Mouse (Mus musculus) embryo, embryonic 9.5 days (tissue): Measurements from ENCODE around the gene Epsti1.
A peak's percentile ranks its signal among the peaks of the same experiment; 100 is the strongest.

ENCODE experiments used
- DNase-seq: peaks from one replicate; pipeline ENCODE4 v3.0.0-alpha.2; 2017; ENCODE audit errors: extremely low spot score

Gene Epsti1

DNA sequence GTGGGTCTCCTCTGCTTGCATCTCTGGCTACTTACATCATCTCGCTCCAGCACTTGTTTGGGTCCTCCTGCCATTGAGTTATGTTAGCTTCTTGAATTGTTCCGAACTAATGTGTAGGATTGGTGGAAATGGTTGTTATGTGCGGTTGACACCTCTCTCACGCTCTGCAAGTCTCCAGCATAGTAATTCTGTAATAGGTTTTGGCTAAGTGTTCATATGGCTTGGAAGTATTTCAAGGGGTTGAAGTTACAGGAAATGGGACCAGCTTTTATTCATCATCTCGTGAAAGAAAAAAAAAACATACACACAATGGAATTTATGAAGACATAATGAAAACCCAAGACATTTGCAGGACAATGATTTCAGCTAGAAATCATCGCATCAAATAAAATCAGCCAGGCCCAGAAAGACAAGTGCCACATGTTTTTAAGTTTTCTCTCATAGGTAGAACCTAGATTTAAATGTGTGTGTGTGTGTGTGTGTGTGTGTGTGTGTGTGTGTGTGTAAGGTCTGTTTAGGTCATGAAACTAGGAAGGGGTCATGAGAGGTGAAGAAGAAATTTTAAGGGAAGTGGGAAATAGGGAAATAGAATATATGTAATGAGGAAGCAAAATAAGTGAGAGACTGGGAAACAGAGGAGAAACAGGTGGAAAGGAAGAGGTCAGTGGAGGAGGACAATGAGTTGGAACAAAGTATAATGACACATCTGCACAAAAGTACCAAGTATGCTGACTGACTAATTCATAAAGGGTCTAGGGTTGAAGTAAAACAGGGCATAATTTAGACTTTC lies 19.2 kb downstream of the Epsti1 start:
- no peak for DNase-seq

DNA sequence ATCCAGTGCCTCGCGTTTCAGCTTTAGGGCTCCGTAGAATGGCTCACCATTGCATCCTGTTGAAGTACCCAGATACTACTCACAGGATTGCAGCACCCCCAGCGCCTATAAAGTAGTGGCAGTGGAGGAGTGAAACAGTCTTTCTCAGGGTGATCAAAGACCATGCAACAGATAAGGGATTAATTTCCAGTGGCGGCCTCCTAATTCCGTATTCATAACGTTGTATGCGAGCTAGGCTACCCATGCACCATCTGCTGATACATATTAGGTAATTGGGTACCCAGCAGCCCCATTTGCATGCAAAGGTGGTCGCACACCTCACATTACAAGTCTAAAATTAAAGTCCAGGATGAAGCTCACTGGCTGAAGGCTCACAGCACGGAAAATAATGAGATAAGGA lies 21.4 kb downstream of the Epsti1 start:
- DNase-seq: no peak

DNA sequence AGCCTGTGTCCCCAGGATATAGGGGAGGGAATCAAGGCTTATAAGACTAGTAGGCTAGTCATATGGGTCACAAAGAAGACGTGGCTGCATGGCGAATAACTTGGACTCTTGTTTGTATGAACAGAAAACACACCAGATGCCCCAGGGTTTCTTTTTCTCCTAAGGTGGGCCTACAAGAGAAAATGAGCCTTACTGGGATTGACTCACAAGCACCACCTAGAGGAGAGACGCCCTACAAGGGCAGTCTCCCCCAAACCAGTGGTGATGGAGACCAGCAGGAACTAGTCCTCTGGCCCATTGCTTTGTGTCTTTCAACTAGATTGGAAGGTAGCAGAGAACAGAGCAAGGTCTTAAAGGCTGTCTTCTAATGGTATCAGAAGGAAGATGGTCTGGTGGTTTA lies 22.7 kb downstream of the Epsti1 start:
- peak; percentile 40 for DNase-seq

DNA sequence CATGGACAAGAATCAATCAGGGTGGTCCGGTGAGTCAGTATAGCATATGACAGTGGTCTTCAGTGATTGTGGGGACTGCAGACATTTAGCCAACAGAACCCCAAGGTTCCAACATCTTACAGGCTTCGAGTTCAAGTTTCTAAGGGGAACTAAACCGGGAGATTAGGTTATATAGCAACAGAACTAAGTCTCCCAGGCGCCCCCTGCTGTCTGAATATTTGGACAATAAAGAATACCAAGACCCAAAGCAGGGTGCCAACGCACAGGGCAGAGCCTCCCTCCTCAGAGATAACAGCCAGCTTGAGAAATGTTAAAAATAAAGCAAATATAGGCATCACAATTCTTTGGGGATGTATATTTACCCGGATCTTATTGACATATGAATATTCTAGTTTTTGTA lies 24.0 kb downstream of the Epsti1 start:
- peak; percentile 60 for DNase-seq

DNA sequence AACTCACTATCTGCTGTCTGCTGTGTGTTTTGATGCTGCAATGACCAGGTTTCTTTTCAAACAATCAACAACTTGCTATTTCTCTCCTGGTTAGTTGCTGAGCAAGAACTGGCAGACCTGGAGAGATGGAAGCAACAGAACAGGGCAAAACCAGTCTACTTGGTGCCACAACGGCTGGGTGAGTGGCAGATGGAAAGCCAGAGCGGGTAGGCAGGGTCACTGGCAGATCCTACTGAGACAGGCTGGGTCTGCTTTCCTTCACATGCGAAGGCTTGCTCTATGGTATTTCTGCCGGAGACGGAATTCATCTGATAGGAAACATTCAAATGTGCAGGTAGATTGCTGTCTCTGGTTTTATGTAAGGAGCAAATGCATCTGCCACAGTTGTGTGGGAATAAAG lies 24.6 kb downstream of the Epsti1 start:
- no peak for DNase-seq

DNA sequence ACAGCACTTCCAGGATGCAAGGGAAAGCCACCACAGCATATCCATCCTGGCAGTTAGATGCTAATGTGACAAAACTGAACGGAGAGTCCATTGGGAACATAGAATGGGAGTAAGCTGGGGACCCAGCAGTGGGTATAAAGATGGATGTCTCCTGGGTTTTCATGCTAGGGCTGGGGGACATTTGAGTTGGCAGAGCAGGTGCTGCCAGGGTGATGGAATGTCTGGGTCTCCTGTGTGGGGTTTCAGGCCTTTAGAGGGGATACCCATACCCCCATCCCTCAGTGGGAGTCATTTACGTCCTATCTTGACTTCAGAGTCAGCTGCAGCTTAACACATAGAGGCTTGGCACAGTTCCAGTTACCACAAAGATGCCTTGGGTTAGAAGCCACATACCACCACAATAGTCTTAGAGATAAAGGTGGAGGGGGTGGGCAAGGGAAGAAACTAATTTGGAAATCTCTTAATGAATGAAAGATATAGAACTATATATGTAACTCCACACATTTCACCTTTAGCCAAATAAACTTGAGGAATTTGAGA lies 25.2 kb downstream of the Epsti1 start:
- DNase-seq: no peak

DNA sequence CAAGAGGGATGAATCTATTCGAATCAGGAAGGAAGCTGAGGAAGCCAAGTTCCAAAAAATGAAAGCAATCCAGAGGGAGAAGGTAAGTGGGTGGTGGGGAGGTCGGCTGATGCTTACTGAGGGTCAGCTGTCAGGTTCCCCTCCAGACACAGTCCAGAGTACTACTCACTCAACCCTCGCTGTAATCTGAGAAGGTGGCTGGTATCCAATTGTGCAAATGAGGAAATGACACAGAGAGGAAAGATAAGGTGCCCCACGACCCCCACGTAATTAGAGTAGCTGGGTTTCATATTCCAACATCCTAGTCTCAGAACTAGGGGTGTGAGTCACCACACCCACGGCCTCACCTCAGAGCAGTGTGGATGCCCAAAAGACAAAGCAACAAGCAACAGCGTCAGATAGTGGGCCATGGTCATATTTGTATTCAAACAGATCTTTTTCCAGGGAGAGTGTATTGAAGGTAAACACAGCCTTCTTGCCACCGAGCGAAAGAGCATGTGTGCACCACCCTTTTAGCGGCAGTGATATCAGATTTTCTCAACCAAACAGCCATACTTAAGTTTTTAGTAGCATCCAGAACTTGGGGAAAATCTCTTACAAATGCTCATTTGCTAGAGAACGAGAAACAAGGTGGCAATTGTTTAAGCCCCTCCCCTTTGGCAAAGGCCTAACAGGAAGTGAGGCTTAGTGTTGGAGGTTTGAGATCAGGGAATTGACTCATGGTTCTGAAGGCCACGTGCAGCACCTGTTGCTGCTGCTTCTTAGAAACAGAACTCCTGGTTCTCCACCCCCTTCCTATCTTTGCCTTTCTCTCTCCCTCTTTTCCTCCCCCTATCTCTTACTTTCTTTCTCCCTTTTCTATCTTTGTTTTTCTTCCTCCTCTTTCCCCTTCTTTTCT lies 28.4 kb downstream of the Epsti1 start:
- DNase-seq: peak; percentile 13

DNA sequence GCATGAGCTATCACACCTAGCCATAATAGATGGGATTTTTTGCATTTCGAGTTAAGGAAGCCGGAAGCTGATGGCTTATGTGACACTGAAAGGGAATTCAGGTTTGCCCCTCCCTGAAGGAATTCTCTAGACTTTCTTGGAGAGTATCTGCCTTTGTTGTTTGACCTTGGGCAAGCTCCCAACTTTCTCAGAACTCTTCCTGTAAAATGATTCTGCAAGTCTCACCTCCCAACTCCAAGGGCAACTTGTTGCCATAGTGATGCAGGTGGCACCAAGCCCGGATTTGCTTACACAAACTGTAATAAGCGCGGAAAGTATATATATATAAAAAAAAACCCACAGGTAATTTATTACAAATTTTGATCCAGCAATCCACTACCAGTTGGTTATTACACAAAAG lies 29.2 kb downstream of the Epsti1 start:
- DNase-seq: no peak

DNA sequence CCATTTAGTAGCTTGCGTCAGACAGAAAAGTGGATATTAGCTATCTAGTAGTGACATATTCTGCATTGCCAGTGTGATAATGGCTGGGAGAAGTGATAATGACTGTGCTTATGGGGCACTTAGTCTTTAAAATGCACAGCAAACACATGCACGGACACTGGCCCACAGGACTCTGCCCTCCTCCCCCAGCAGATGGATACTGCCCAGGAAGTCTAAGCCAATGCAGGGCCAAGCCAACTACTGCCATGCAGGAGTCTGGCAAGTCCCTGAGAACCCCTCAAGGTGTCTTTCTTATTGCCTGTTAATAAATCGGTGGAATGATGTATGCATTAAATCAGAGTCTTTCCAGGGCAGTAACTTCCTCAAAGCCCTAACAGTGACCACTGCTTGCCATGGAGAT lies 30.4 kb downstream of the Epsti1 start:
- DNase-seq: no peak

DNA sequence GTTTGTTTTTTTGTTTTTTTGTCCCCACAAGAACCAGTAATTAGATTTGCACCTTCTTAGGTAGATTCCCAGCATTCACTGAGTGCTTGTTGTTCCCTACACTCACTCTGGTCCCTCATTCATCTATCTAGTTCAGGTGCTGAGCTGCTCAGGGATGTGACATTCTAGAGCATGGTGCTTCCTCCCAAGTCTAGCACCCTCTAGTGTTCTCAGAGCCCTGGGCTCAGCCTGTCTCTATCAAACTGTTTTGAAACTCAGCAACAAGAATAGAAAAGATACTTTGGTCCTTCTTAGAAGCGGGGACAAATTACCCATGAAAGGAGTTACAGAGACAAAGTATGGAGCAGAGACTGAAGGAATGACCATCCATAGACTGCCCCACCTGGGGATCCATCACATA lies 37.1 kb downstream of the Epsti1 start:
- DNase-seq: no peak

DNA sequence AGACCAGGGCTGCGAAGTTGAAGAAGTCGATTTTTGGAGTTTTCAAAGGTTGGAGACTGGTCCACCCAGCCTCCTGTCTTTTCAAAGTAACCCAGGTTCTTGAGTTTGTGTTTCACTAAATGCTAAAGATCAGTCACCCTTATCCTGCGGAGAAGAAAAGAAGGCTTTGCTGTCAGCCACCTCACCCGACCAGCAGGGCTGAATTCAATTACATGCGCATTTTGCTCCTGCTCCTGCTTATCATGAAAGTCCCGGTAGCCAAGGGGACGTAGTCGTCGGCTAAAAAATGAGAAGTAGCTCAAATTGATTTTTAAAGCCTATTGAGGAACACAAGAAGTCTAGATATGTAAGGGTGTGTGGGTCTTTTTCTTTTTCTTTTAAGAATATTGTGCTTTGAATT lies 38.2 kb downstream of the Epsti1 start:
- peak; percentile 18 for DNase-seq

DNA sequence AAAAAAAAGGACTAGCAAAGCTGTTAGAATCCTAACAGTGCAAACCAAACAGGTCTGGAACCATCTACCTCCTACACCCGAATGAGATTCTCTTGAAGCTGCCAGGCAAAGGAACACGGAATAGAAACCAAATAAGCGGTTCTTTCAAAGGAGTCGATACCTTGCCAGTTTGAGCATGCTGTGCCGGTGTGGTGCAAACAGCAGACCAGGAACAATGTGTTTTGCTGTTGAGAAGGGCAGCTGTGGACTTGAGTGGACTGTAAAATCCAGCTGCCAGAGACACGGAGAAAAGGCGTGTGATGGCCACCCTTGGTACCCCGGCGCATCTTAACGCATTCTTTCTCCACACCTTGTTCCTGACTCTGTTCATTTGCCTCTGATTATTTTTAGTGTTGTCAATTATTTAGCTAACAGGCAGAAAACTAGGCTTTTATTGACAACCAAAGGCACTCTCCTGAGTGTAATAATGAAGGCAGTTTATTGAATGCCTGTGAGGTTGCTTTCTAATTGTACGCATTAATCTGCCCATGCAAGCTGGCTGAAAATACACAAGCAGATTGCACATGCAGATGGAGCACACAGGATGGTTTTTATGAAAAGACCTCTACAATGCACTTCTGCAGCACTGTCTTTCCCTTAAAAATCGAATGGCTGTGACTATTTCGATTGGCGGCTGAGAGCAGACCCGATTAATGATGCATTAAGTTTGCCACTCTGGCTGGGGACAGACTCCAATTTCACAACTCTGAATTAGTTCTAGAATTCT lies 38.9 kb downstream of the Epsti1 start:
- no peak for DNase-seq

DNA sequence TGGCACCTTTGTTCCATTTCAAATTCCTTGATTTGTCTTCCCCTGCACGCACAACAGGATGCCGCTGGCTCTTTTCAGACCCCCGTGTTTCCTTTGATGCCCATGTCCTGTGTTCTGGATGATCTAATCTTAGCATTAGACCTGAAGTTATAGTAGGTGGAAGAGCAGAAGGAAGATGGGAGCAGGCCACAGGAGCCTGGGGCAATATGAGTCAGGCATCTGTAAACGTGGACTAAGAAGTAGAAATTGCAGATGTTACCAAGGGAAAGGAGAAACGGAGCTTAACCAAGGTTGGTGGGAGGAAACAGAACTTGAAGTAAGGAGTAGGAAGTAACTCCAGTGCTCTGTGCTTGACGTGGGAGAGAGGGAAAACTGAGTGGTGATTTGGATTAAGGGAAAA lies 57.7 kb downstream of the Epsti1 start:
- no peak for DNase-seq

DNA sequence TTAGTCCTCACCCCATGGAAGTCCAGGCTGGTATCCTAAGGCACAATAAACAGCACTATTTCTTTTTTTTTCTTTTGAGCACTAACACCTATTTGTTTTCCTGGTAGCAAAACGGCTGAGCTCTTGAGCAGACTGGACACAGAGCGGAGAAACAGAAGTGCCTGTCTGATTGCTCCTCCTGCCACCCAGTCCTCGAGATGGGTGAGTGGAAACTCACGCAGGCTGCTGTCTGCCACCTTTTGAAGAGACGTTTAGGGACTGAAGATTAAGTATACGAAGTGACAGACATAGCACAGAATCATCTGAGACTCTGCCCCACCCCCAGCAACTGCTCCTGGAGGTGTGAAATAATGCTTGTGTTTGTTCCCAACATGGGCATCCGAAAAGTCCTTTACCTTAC lies 59.5 kb downstream of the Epsti1 start:
- DNase-seq: no peak

DNA sequence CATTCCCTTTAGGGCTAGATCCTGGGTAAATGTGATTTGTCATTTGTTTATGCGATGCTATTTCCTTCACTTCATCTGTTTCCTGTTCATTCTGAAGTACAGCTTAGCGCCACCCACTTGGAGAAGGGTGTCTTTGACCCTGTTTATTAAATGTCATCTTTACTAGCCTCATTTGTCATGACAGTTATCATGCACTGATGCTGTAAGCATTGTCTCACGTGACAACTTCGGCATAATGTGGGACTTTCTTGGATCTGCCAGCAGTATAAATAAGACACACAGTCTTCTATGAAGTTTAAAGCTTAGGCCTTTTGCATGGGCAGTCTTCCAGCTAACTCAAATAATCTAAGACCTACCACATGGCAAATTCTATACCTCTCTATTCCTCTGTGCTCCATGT lies 67.3 kb downstream of the Epsti1 start:
- no peak for DNase-seq

DNA sequence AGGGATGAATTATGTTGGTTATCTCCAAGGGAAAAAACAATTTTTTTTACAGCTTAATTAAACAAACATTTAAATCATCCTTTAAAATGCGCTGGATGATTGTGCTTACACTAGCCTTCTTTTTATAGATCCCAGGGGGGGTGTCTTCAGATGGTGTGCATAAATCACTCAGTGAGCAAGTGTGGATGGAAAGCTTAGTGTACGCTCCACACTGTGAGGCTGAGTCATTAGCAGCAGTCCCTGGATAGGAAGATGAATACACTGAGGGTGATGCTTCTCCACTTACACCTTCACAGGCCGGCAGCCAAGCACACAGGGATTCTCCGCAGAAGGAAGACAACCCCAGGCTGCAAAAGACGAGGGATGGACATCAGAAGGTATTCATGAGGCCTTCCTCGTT lies 70.2 kb downstream of the Epsti1 start:
- no peak for DNase-seq

DNA sequence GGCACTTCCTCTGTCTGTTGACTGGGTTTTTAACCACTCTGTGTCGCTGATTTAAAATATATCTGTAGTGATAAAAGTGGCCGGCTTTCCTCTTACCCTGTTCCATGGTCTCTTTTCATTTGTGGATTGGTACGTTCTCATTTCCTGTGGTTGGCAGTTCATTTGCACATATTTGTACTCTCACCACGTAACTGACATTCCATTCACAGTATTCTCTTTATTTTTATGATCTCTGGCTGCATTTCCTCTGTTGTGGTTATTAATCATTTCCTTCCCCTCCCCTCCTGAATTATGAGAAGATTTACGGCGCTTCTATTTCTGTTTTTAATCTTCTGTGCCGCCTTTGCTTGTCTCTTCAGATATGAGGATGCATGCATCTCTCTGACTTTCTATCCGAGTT lies 71.7 kb downstream of the Epsti1 start:
- no peak for DNase-seq

DNA sequence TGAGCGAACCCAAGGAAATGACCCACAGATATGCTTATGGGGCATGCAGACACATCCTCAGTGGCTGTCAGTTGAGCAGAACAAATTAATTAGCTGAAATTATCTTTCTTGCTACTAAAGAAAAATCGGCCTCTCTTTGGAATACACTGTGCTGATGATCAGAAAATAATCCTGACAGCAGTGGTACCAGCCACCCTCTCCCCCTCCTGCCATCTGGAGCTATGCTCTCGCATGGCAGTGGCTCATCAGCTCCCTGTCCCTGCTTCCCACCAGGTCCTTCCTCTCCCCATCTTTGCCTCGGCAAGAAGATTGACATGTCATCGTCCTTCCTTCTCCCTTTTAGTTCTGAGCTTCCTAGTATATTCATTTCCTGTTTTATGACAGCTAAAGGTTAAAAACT lies 77.5 kb downstream of the Epsti1 start:
- no peak for DNase-seq

DNA sequence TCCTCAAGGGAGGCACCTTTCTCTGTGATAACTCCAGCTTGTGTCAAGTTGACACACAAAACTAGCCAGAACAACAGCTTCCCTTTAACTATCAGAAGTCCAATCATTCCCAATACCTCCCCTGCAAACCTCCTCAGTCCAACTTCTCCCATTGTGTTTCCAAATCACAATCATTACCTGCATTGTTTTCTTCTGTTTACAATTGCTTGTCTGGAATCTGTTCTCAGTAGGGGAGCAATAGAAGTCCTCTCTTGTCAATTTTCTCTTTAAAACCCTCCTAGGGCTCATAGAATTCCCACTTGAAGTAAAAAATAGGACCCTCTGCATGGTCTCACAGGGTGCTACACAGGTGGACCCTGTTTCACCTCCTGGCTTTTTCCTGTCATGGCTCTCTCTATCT lies 93.7 kb downstream of the Epsti1 start:
- DNase-seq: no peak

DNA sequence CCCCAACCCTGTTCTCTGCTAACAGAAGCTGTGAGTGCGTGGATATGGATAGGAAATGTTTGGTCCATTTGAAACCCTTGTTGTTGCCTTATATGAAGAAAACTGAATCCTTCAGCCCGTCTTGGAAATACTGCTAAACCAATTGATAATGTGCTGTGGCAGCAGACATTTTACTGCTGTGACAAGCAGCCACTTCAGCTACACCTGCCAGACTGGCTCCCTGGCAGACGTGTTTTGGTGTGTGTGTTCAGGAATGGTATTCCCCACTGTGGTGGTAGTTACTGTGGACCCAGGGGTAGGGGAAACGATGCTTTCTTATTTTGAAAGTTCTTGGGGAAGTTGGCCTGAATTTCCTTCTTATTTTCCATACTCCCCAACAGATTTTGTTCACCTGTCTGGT lies 100.4 kb downstream of the Epsti1 start:
- no peak for DNase-seq

DNA sequence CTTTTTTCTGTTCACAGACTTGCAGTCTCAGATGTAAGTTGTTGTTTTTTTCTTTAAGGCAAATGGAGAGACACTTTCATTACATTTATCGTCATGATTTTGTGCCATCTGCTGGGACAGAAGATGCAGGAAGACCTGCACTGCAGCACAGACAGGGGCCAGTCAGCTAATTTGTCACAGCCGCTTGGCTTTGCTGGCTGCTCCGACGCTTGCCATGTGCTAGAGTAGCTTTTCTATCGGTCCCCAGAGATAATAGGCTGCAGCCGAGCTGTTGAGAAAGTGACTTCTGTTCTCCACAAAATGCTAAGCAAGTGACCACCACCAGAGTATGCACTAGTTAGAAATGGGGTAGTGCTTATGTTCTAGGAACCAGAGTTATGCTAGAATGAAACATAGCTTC lies 104.0 kb downstream of the Epsti1 start:
- no peak for DNase-seq

DNA sequence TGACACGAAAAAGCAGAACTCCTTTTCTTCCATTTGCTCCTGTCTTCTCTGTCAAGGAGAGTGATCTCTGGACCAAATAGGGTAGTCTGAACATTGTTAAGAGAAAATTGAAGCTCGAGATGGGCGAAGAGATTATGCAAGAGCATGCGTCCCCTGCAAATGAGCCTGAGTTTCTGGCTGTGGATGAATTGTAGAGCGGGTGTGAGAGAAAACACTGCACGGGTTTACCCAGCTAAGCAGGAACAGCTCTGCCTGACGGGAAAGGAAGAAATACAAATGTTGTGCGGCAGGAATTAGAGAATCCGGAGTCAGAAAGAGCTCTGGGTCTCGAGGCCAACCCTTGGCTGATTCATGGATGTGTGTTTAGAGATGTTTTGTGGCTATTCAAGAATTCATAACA lies 107.8 kb downstream of the Epsti1 start:
- DNase-seq: no peak
